Mouse (Mus musculus) frontal cortex, postnatal 10 days (tissue): Measurements from ENCODE around the gene Abi3.

Source experiments
- DNase-seq, 2 experiments: peaks; one replicate each; pipeline ENCODE4 v3.0.0; 2022; ENCODE audit warnings: low spot score in 2 of 2, mixed read lengths in 1 of 2

The Abi3 gene

DNA sequence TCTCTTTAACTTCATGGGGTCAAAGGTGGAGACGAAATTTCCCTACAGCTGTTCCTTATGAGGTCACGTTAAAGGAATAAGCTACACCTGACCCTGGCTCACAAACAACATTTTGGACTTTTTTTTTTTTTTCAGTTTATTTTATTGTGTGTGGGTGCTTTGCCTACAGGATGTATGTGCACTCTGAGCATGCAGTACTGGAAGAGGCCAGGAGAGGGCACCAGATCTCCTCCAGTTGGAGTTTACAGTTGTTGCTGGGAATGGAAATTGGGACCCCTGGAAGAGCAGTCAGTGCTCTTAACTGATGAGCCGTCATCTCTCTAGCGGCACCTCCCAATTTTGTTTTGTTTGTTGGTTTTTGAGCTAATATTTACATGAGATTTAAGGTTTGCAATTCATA is 56.6 kb downstream of the Abi3 start:
- no peak for DNase-seq

DNA sequence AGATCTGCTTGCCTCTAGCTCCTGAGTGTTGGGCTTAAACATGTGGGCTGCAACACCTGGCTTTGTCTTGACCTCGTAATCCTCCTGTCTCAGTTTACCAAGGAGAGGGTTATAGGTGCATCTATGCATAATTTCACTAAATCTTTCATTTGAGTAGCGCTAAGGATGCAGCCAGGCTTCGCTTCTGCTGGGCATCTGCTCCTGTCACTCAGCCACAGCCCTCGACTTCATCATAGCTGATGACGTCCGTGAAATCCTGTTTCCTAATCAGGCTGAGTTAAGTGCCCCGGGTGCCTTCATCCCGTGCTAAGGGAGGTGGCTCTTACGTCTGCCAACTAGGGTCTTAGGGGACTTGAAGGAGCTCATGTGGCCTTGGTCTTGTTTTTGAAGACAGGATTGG is 58.3 kb downstream of the Abi3 start:
- no peak for DNase-seq

DNA sequence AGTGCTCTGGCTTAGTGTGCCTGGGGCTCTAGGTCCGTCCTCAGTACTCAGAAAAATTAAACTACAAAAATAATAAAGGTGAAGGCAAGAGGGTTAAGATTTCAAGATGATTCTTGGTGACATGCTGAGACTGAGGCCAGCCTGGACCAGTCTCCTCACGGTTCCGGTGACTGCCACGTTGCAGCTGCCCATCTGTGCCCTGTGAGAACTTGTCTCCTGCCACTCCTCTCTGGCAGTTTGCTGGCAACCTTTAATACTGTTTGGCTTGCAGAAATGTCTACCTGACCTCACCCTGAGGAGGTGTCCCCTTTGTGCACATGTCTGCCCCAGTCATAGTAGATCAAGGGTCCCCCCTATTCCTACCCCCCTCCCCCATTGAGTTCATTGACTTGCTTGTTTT is 58.8 kb downstream of the Abi3 start:
- no peak for DNase-seq

DNA sequence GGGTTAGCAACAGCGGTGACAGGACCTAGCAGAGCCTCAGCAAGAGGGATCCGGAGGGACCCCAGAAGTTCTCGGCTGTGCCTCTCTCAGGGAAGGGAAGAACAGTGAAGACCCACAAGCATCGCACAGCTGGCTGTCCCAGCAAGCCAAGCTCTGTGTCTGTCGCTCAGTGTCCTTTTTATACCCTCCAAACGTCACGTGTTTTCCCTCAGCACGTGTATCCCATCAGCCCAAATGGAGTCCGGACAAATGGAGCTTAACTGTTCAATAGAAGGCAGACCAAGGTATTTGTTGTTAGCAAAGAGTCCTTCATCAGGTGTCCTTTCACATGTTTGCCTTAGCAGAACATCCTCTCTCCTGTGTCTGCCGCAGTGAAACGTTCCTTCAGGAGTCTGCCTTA is 60.7 kb downstream of the Abi3 start:
- no peak for DNase-seq

DNA sequence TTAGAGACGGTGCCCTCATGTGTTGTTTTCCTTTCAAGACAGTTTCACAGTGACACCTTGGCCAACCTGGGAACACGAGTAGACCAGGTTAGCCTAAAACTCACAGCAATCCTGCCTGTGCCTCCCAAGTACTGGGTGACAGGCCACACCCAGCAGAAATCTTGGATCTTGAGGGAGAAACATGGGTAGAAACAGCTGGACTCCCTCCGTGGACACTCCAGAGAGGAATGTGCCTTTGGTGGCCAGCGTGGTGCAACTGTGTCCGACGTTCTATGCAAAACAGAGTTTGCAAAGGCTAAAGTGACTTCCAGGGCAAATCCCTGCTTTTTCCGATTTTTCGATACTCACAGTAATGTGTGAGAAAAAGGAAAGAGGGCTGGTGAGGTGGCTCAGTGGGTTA is 61.8 kb downstream of the Abi3 start:
- no peak for DNase-seq
